ENCODE assay signal across 12 mouse cellular contexts in genomic region chr1:186252551-186252950, GRCm38 (mm10).
"Had no signal": no experiment of that assay in that cellular context is flagged by ENCODE, and none has a peak within 500 bp of the region (broad histone marks: within the 10 kb centered on the region; RNA-seq: fewer than 3 reads in every experiment).

No protein-coding gene starts in this region.

- DNase-seq: left cerebral cortex, postnatal 4 days; liver; liver, embryonic 13.5 days; liver, postnatal 0 days; lung, adult 18-20 months; lung, adult 2 months; lung, embryonic 14.5 days; lung, postnatal 10 days; lung, postnatal 14 days; lung, postnatal 36 days; lung, postnatal 4 days; midbrain, embryonic 14.5 days had no signal
